Mouse (Mus musculus) E14TG2a.4 (cell line): ENCODE data around the gene 4930562C15Rik.

Source experiments
- CTCF ChIP-seq: conservative IDR thresholded peaks from 2 replicates; pipeline ENCODE4 v1.5.1; 2014; ENCODE audit warnings: low read length
- NANOG ChIP-seq: IDR thresholded peaks from 2 replicates; pipeline ENCODE4 v1.6.1; 2014; ENCODE audit warnings: borderline replicate concordance, low read length, mixed read lengths
- POU5F1 ChIP-seq: IDR thresholded peaks from 2 replicates; pipeline ENCODE4 v1.6.1; 2014; ENCODE audit warnings: low read length, borderline replicate concordance

DNA sequence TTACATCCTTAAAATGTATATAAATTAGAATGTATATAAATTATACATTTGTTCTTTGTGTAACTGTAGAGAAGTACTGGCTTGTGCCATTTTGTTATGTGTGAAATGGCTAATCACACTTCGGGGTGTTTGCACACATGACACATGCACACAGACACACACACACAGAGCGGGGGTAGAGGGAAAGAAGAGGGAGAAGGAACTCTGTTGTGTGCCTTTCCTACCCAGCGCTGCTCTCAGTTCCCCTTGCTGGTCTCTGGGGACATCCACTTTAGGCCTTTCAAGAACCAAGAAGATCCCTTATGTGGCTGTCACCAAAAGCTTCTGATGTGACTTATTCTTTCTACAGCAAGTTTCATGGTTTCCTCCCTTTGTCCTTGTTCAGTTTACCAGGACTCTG is 11.8 kb downstream of the 4930562C15Rik start:
- no peak for TF ChIP-seq CTCF
- no peak for TF ChIP-seq POU5F1
- no peak for TF ChIP-seq NANOG
